Comparison of ENCODE assay signal across 17 mouse cellular contexts in the genomic region with DNA sequence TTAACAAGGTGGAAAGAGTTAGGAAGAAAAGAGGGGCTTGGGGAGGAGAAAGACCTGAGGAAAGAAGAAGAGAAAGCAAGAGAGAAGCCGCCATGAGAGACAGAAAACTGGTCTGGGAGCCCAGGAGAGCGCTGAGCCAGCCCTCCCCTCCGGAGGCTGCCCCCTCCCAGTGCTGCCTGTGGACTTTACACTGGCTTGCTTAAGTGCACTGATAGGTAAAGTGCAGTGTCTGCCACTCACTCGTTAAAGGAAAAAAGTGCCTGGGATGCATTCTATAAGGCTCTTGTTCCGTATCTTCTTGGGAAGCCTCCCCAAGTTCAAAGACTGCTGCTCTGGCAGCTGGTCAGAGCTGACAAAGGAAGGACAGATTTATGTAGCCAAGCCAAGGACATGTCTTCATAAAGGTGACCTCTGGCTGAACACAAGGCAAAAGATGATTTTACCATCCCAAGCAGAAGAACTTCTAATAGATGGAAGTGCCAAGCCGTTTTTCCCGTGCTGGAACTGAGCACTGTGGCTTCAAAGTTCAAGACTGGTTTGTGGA. TPM values are rescaled to one million over a fixed set of nuclear protein-coding genes. Genes with fewer than 3 reads are reported as not detected.
DNase-seq lines count a peak whose midpoint lies in the region; ATAC-seq and TF ChIP-seq lines count a peak whose summit lies in the region.
"Had no signal": no experiment of that assay in that cellular context is flagged by ENCODE, and none has a peak within 500 bp of the region (broad histone marks: within the 10 kb centered on the region; RNA-seq: fewer than 3 reads in every experiment).

No protein-coding gene starts in this region.

- no peaks in the 10 kb centered on the region for H3K36me3 ChIP-seq in heart, embryonic 12.5 days
- no peaks in the 10 kb centered on the region for H3K36me3 ChIP-seq in liver, embryonic 13.5 days
- H3K36me3 ChIP-seq: embryonic facial prominence, embryonic 13.5 days; forebrain, embryonic 12.5 days; midbrain, embryonic 12.5 days had no signal

- no peak for DNase-seq in heart, adult 18-20 months
- DNase-seq in kidney, adult 9 months, result peak; percentile 58
- no peak for DNase-seq in liver, embryonic 13.5 days
- DNase-seq in layer of hippocampus, adult 11-12 months (ENCODE audit: low spot score), result no peak
- no peak for DNase-seq in cerebellum, adult 2 months
- DNase-seq: cerebellum, postnatal 14 days; gastrocnemius, postnatal 10 days; layer of hippocampus, postnatal 36 days; thymus, postnatal 25 days had no signal

- H3K4me3 ChIP-seq in heart, embryonic 12.5 days, result 0 out of 2 replicates have a peak overlapping the region, but pooled peaks have one; percentile 10
- H3K4me3 ChIP-seq in brown adipose tissue, adult 24 weeks (ENCODE audit: insufficient read depth, low read depth, low read length), result no peak overlapping the region
- no peak overlapping the region for H3K4me3 ChIP-seq in liver, embryonic 13.5 days (replicated peaks)
- H3K4me3 ChIP-seq in cerebellum, adult 2 months (replicated peaks; ENCODE audit: insufficient read depth, low read depth, low read length), result no peak overlapping the region
- H3K4me3 ChIP-seq: embryonic facial prominence, embryonic 13.5 days; forebrain, embryonic 12.5 days; midbrain, embryonic 12.5 days had no signal

- H3K27me3 ChIP-seq in heart, embryonic 12.5 days (replicated peaks), result no peaks in the 10 kb centered on the region
- no peaks in the 10 kb centered on the region for H3K27me3 ChIP-seq in liver, embryonic 13.5 days
- H3K27me3 ChIP-seq in cerebellum, adult 2 months (ENCODE audit: control insufficient read depth, insufficient read depth, low read length), result no peaks in the 10 kb centered on the region
- H3K27me3 ChIP-seq: embryonic facial prominence, embryonic 13.5 days; forebrain, embryonic 12.5 days; midbrain, embryonic 12.5 days had no signal

- ATAC-seq in heart, embryonic 12.5 days (ENCODE audit: insufficient number of reproducible peaks, low FRiP score), result no peak
- no peak for ATAC-seq in liver, embryonic 13.5 days (ENCODE audit: low read depth)
- ATAC-seq in monocyte, adult 5-6 weeks (replicated peaks; ENCODE audit: insufficient number of reproducible peaks, low FRiP score, low TSS enrichment, poor library complexity, severe bottlenecking), result no peak
- ATAC-seq: hindbrain, postnatal 0 days had no signal

- H3K4me2 ChIP-seq in heart, embryonic 12.5 days, result peak overlapping the region; percentile 57
- H3K4me2 ChIP-seq in liver, embryonic 13.5 days, result peak overlapping the region; percentile 19; the same call in 1 of the 2 replicates
- H3K4me2 ChIP-seq: embryonic facial prominence, embryonic 13.5 days; forebrain, embryonic 12.5 days; midbrain, embryonic 12.5 days had no signal

- no peaks in the 10 kb centered on the region for H3K9me3 ChIP-seq in heart, embryonic 12.5 days (replicated peaks)
- H3K9me3 ChIP-seq in liver, embryonic 13.5 days (replicated peaks), result no peaks in the 10 kb centered on the region
- H3K9me3 ChIP-seq: embryonic facial prominence, embryonic 13.5 days; forebrain, embryonic 12.5 days; midbrain, embryonic 12.5 days had no signal

- TF ChIP-seq CTCF in cerebellum, adult 2 months (IDR thresholded peaks at IDR 0.05; ENCODE audit: borderline replicate concordance, insufficient read depth, low read depth, low read length), result no peak

- peaks cover 55% of the 10 kb centered on the region for H3K4me1 ChIP-seq in heart, embryonic 12.5 days (replicated peaks)
- peaks cover 7% of the 10 kb centered on the region; the same call in 1 of the 2 replicates for H3K4me1 ChIP-seq in brown adipose tissue, adult 24 weeks (ENCODE audit: control insufficient read depth, insufficient read depth, insufficient read length, low read length)
- H3K4me1 ChIP-seq in liver, embryonic 13.5 days (replicated peaks), result peaks cover 41% of the 10 kb centered on the region
- no peaks in the 10 kb centered on the region for H3K4me1 ChIP-seq in cerebellum, adult 2 months (ENCODE audit: control insufficient read depth, insufficient read depth, low read length)

- H3K9ac ChIP-seq in heart, embryonic 12.5 days, result peak overlapping the region; percentile 56; the same call in 1 of the 2 replicates
- H3K9ac ChIP-seq in liver, embryonic 13.5 days, result no peak overlapping the region
- H3K9ac ChIP-seq: embryonic facial prominence, embryonic 13.5 days; forebrain, embryonic 12.5 days; midbrain, embryonic 12.5 days had no signal

- H3K27ac ChIP-seq in heart, embryonic 12.5 days (ENCODE audit: poor library complexity, severe bottlenecking), result peak overlapping the region; percentile 86
- H3K27ac ChIP-seq in brown adipose tissue, adult 24 weeks (replicated peaks; ENCODE audit: low read depth, low read length), result peak overlapping the region; percentile 44; the same call in 1 of the 2 replicates
- no peak overlapping the region; the same call in 1 of the 2 replicates for H3K27ac ChIP-seq in liver, embryonic 13.5 days
- no peak overlapping the region for H3K27ac ChIP-seq in cerebellum, adult 2 months (ENCODE audit: insufficient read depth, low read length)
- H3K27ac ChIP-seq: embryonic facial prominence, embryonic 13.5 days; forebrain, embryonic 12.5 days; hindbrain, postnatal 0 days; midbrain, embryonic 12.5 days had no signal

- TF ChIP-seq POLR2A in cerebellum, adult 2 months (IDR thresholded peaks at IDR 0.05; ENCODE audit: borderline replicate concordance, insufficient read depth, low read length), result no peak

- 33% methylated on average over 7 of the region's 7 CpGs for WGBS in heart, embryonic 12.5 days
- 63% methylated on average over 7 of the region's 7 CpGs for WGBS in liver, embryonic 13.5 days (ENCODE audit: insufficient replicate concordance)
- 68% methylated on average over 7 of the region's 7 CpGs for WGBS in cerebellum, adult 2 months

RNA-seq across cellular contexts. Expression of a gene that starts 3.5 kb away (rescaled TPM):
- polyA plus RNA-seq in heart, embryonic 12.5 days (2016; fragmentation: Nextera tagmentation; extraction: Ambion mirVana), result 40.6 and 43.7 TPM in 2 replicates
- 10 to 100 TPM; 26.9 to 27.3 TPM for total RNA-seq in heart, adult 18-20 months (2021)
- 11.9 and 13.3 TPM in 2 replicates for polyA plus RNA-seq in brown adipose tissue, adult 24 weeks (2012; ENCODE audit: insufficient read depth, insufficient read length, missing spikeins)
- polyA plus RNA-seq in liver, embryonic 13.5 days (2015; fragmentation: Nextera tagmentation; extraction: Ambion mirVana), result 11.8 and 16.3 TPM in 2 replicates
- 21.1 to 36.1 TPM (median 30.5 TPM) in 3 replicates for total RNA-seq in monocyte, adult 5-6 weeks (2017)
- polyA plus RNA-seq in cerebellum, adult 2 months (2012; rRNA removed), result 54.5 and 60.1 TPM in 2 replicates

RNA-seq across cellular contexts. Expression of a gene that starts 25.2 kb away (rescaled TPM):
- polyA plus RNA-seq in heart, embryonic 12.5 days (2016; fragmentation: Nextera tagmentation; extraction: Ambion mirVana), result 14.7 and 16.5 TPM in 2 replicates
- 1 to 10 TPM; 4.4 TPM for total RNA-seq in heart, adult 18-20 months (2021)
- polyA plus RNA-seq in brown adipose tissue, adult 24 weeks (2012; ENCODE audit: insufficient read depth, insufficient read length, missing spikeins), result 1.3 and 2.3 TPM in 2 replicates
- 9.3 and 9.8 TPM in 2 replicates for polyA plus RNA-seq in liver, embryonic 13.5 days (2015; fragmentation: Nextera tagmentation; extraction: Ambion mirVana)
- total RNA-seq in monocyte, adult 5-6 weeks (2017), result 5.4 to 10.9 TPM (median 7.5 TPM) in 3 replicates
- 8.9 and 9.6 TPM in 2 replicates for polyA plus RNA-seq in cerebellum, adult 2 months (2012; rRNA removed)

RNA-seq across cellular contexts. Expression of a gene that starts 59.4 kb away (rescaled TPM):
- not detected in 2 replicates for polyA plus RNA-seq in heart, embryonic 12.5 days (2016; fragmentation: Nextera tagmentation; extraction: Ambion mirVana)
- total RNA-seq in heart, adult 18-20 months (2021), result not detected
- not detected in 2 replicates for polyA plus RNA-seq in brown adipose tissue, adult 24 weeks (2012; ENCODE audit: insufficient read depth, insufficient read length, missing spikeins)
- polyA plus RNA-seq in liver, embryonic 13.5 days (2015; fragmentation: Nextera tagmentation; extraction: Ambion mirVana), result not detected in 2 replicates
- not detected in 3 replicates for total RNA-seq in monocyte, adult 5-6 weeks (2017)
- polyA plus RNA-seq in cerebellum, adult 2 months (2012; rRNA removed), result 0.03 and 0.05 TPM in 2 replicates
- total RNA-seq: gastrocnemius, postnatal 10 days; layer of hippocampus, postnatal 36 days had no signal
- polyA plus RNA-seq: embryonic facial prominence, embryonic 13.5 days; forebrain, embryonic 12.5 days; hindbrain, postnatal 0 days; midbrain, embryonic 12.5 days; neural tube, embryonic 11.5 days had no signal

Comparison
In these comparisons a context has a peak if more than half of its experiments do, and no peak if none do; other contexts are left out.
1. H3K27ac ChIP-seq: peak in heart, embryonic 12.5 days (single experiment) and brown adipose tissue, adult 24 weeks (single experiment); none in liver, embryonic 13.5 days (single experiment) and cerebellum, adult 2 months (single experiment).